Comparison of ENCODE assay signal across 20 mouse cellular contexts in the genomic region with DNA sequence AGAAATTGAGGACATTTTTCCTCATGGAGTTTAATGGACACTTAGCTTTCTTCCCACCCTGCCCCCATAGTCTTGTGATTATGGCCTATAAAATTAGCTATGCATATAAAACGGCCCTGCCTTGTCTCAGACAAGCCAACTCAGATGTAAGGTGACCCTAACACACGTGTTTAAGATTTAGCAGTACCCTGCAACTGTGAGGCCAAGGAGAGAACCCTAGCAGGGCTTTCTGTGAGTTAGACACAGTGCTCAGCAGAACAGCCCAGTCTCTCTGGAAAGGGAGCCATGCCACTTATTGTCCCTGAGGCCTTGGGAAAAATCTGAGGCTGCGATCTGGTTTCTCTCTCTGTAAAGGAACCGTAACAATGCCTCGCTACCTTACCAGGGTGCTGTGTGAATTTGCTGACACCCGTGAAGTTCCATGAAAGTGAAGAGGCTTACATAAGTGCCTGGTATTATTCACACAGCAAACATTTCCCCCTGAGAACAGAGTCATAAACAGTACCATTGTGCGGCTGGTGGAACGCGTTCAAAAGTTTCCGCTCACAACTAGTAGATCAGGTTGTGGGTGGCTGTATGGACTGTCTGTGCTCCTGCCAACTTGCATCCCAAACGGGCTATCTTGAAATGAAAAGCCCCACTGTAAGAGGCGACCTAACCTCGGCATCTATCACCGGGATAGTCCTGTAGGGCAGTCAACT.
DNase-seq lines count a peak whose midpoint lies in the region; ATAC-seq and TF ChIP-seq lines count a peak whose summit lies in the region.
"Had no signal": no experiment of that assay in that cellular context is flagged by ENCODE, and none has a peak within 500 bp of the region (broad histone marks: within the 10 kb centered on the region; RNA-seq: fewer than 3 reads in every experiment).

No protein-coding gene starts in this region.

- no peak for TF ChIP-seq CTCF in gastrocnemius, adult 2 months (IDR thresholded peaks at IDR 0.05)

- H3K9ac ChIP-seq in limb, embryonic 11.5 days (ENCODE audit: low read length), result no peak overlapping the region
- no peak overlapping the region for H3K9ac ChIP-seq in midbrain, embryonic 15.5 days
- H3K9ac ChIP-seq: forebrain, embryonic 13.5 days; hindbrain, embryonic 14.5 days; liver, postnatal 0 days; stomach, embryonic 15.5 days had no signal

- no peaks in the 10 kb centered on the region for H3K9me3 ChIP-seq in limb, embryonic 11.5 days (ENCODE audit: control insufficient read depth, low read length)
- no peaks in the 10 kb centered on the region for H3K9me3 ChIP-seq in midbrain, embryonic 15.5 days
- H3K9me3 ChIP-seq: forebrain, embryonic 13.5 days; heart, embryonic 10.5 days; stomach, embryonic 15.5 days had no signal

- 73% methylated on average over 14 of the region's 14 CpGs for WGBS in limb, embryonic 11.5 days
- 84% methylated on average over 14 of the region's 14 CpGs for WGBS in midbrain, embryonic 15.5 days

- H3K27ac ChIP-seq in gastrocnemius, adult 2 months, result peak overlapping the region; percentile 48; the same call in 1 of the 2 replicates
- H3K27ac ChIP-seq in limb, embryonic 11.5 days (replicated peaks; ENCODE audit: low read depth, low read length), result 0 out of 2 replicates have a peak overlapping the region, but pooled peaks have one; percentile 10
- no peak overlapping the region for H3K27ac ChIP-seq in midbrain, embryonic 15.5 days
- H3K27ac ChIP-seq: forebrain, embryonic 13.5 days; heart, embryonic 10.5 days; hindbrain, embryonic 14.5 days; stomach, embryonic 15.5 days had no signal

- no peak overlapping the region for H3K4me3 ChIP-seq in gastrocnemius, adult 2 months
- no peak overlapping the region for H3K4me3 ChIP-seq in limb, embryonic 11.5 days (ENCODE audit: low read depth, low read length)
- H3K4me3 ChIP-seq in midbrain, embryonic 15.5 days, result no peak overlapping the region
- H3K4me3 ChIP-seq: forebrain, embryonic 13.5 days; heart, embryonic 10.5 days; stomach, embryonic 15.5 days had no signal

- intact Hi-C loops in gastrocnemius, adult 2 months (cut with DNase I), result no loop called here
- intact Hi-C loops in gastrocnemius, postnatal 14 days (cut with DNase I; ENCODE audit: low total_unique reads), result no loop called here

- peaks cover 6% of the 10 kb centered on the region; the same call in 1 of the 2 replicates for H3K4me1 ChIP-seq in limb, embryonic 11.5 days (ENCODE audit: control insufficient read depth, insufficient read depth, low read length)
- no peaks in the 10 kb centered on the region for H3K4me1 ChIP-seq in midbrain, embryonic 15.5 days
- H3K4me1 ChIP-seq: stomach, embryonic 15.5 days had no signal

- H3K27me3 ChIP-seq in limb, embryonic 11.5 days (ENCODE audit: control insufficient read depth, insufficient read depth, low read length), result no peaks in the 10 kb centered on the region
- no peaks in the 10 kb centered on the region for H3K27me3 ChIP-seq in midbrain, embryonic 15.5 days (replicated peaks)
- H3K27me3 ChIP-seq: stomach, embryonic 15.5 days had no signal

- H3K4me2 ChIP-seq in limb, embryonic 11.5 days (ENCODE audit: low read depth, severe bottlenecking), result no peak overlapping the region
- no peak overlapping the region for H3K4me2 ChIP-seq in midbrain, embryonic 15.5 days
- H3K4me2 ChIP-seq: forebrain, embryonic 13.5 days; hindbrain, embryonic 14.5 days; liver, embryonic 11.5 days; stomach, embryonic 15.5 days had no signal

- H3K36me3 ChIP-seq in limb, embryonic 11.5 days (ENCODE audit: control insufficient read depth, insufficient read depth, low read length), result no peaks in the 10 kb centered on the region
- no peaks in the 10 kb centered on the region for H3K36me3 ChIP-seq in midbrain, embryonic 15.5 days (replicated peaks)
- H3K36me3 ChIP-seq: heart, embryonic 10.5 days; stomach, embryonic 15.5 days had no signal

- DNase-seq in gastrocnemius, adult 2 months, result no peak
- DNase-seq in gastrocnemius, postnatal 14 days, result no peak
- peak; percentile 45 for DNase-seq in lung, postnatal 36 days
- no peak for DNase-seq in lung, postnatal 10 days
- no peak for DNase-seq in limb, embryonic 11.5 days (ENCODE audit: low spot score)
- DNase-seq in liver, result no peak
- DNase-seq: adrenal gland, postnatal 10 days; cerebellum, adult 2 months; heart, postnatal 4 days; kidney, adult 18-20 months; kidney, postnatal 10 days; liver, postnatal 0 days had no signal

- ATAC-seq in limb, embryonic 11.5 days (ENCODE audit: insufficient number of reproducible peaks, low FRiP score, low TSS enrichment, low read depth), result no peak
- no peak for ATAC-seq in megakaryocyte, adult 5-6 weeks (ENCODE audit: poor library complexity, severe bottlenecking)
- ATAC-seq in midbrain, embryonic 15.5 days (replicated peaks), result no peak
- ATAC-seq: forebrain, embryonic 13.5 days; inflammation-experienced regulatory T-cells, adult 6 months; liver, postnatal 0 days had no signal
